Mouse (Mus musculus): ENCODE measurements around the gene Pou1f1. TPM values are rescaled to one million over a fixed set of nuclear protein-coding genes. Genes with fewer than 3 reads are reported as not detected.

Gene Pou1f1
- not detected in 2 replicates for total RNA-seq (2015)
- not detected in 2 replicates for total RNA-seq (2017)

DNA sequence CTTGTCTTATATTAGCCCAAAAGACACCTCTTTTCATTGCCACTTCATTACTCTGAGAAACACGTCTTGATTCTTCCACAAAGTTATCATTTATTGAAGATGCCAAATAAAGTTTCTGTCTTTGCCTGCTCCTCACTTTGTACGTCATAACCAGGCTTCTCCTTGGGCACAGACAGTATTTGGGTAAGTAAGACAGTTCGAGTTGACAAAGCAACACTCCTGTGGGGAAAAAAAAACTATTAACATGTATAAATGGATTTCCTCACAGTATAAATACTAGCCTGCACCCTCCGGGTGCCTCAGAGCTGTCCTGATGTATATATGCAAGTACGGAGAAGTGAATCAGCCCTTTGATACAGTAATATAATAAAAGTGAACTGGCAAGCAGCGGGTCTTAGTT lies at the start of gene Pou1f1:
Pou1f1 (plus strand) TSS at position 301 of the 400 bp plus-strand sequence.
- ATAC-seq (replicated peaks; ENCODE audit: poor library complexity), result no peak

- ATAC-seq (replicated peaks; ENCODE audit: poor library complexity), result peak; percentile 75
Measured at GRCm38 (mm10) chr16:65470650-65471049, 49.7 kb upstream of the Pou1f1 start.

- peak; percentile 81 for ATAC-seq (replicated peaks; ENCODE audit: poor library complexity)
Measured at GRCm38 (mm10) chr16:65472472-65473001, 47.8 kb upstream of the Pou1f1 start.

- ATAC-seq (replicated peaks; ENCODE audit: poor library complexity), result peak; percentile 89
Measured at GRCm38 (mm10) chr16:65485726-65486125, 34.6 kb upstream of the Pou1f1 start.

- peak; percentile 85 for ATAC-seq (replicated peaks; ENCODE audit: poor library complexity)
Measured at GRCm38 (mm10) chr16:65496030-65496429, 24.3 kb upstream of the Pou1f1 start.

- peak; percentile 87 for ATAC-seq (replicated peaks; ENCODE audit: poor library complexity)
Measured at GRCm38 (mm10) chr16:65497049-65497448, 23.3 kb upstream of the Pou1f1 start.

DNA sequence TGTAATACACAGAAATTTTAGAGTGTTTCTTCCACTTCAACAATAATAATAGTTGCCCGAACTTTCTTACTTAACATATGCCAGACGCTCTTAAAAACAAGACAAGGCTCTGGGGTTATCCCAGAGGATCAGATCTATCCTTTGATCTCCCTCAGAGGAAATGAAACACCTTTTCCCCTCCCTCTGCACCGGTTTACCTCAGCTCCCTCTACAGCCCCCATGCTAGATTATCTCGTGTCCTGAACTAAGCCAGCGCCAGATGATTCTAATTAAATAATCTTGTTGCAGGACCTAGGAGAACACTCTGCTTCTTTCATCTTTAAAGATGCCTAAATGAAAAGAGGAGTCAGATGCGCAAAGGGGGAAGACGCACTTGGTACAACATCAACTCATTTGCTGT lies 6.1 kb upstream of the Pou1f1 start:
- ATAC-seq (replicated peaks; ENCODE audit: poor library complexity), result no peak

- no peak for ATAC-seq (replicated peaks; ENCODE audit: poor library complexity)
Measured at GRCm38 (mm10) chr16:65526004-65526403, 5.7 kb downstream of the Pou1f1 start.

- ATAC-seq (replicated peaks; ENCODE audit: poor library complexity), result no peak
Measured at GRCm38 (mm10) chr16:65526695-65527094, 6.4 kb downstream of the Pou1f1 start.

DNA sequence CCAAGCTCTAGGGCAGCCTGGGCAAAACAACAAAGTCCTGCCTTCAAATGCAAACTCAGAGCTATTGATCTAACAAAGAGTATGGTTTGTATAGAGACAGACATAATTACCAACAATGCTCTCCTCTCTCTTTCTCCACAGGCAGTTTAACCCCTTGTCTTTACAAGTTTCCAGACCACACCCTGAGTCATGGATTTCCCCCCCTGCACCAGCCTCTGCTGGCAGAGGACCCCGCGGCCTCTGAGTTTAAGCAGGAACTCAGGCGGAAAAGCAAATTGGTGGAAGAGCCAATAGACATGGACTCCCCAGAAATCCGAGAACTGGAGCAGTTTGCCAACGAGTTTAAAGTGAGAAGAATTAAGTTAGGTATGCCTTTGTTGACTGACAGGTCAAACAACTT lies 9.3 kb downstream of the Pou1f1 start:
- ATAC-seq (replicated peaks; ENCODE audit: poor library complexity), result no peak

DNA sequence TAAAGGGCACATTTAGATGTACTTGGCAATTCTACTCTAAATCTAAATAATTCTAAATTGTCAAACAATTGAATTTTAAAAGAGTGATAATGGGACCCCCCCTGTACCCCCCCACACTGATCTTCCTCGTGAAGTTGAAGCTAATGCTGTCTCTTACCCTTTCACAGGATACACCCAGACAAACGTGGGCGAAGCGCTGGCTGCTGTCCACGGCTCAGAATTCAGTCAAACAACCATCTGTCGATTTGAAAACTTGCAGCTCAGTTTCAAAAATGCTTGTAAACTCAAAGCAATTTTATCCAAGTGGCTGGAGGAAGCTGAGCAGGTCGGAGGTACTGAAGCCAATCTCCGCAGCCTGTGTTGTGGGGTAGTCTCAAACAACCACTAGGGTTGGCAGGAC lies 11.4 kb downstream of the Pou1f1 start:
- ATAC-seq (replicated peaks; ENCODE audit: poor library complexity), result no peak

DNA sequence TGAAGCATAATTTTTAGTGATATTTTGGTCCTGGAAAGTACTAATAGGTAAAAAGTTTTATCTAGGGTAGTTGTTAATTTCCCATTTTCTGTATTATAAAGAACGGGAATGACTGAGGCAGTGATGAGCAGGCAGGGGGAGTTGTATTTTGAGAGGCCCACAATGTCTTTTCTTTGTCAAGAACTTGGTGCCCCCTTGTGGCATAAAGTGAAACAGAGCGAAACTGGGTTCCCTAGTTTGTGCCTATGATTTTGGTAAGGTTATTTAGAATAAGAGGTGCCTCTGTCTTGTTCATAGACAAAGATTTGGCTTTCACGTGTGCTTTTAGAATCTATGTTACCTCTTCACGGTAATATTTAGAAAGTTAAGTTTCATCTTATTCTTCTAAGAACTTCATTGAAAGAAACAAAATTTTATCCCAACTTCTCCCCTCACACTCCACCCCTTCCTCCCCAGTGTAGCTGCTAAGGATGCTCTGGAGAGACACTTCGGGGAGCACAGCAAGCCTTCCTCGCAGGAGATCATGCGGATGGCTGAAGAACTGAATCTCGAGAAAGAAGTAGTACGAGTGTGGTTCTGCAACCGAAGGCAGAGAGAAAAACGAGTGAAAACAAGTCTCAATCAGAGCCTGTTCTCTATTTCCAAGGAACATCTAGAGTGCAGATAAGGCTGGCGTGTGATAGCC lies 13.1 kb downstream of the Pou1f1 start:
- ATAC-seq (replicated peaks; ENCODE audit: poor library complexity), result peak; percentile 92

DNA sequence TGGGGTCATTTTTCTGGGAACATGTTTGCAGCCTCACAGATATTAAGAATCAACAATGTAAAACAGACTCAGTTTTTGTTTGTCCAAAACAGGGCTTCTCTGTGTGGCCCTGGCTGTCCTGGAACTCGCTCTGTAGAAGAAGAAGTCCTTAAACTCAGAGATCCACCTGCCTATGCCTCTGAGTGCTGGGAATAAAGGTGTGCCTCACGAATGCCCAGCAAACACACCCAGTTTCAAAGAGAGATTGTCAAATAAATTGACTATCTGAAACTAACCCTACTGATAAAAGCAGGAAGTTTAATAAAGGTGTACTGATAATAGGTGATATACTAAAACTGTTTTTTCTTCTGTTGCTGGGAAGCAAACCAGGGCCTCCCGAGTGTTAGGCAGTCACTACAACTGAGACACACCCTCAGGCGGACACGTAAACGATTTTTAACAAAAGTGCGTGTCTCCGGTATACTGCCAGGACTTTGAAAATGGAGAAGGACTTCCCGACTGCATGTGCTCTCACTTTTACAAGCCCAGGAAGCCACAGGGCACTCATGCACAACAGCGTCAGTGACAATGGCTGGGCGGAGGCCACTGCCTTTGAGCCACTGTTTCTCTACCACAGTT lies 23.5 kb downstream of the Pou1f1 start:
- ATAC-seq (replicated peaks; ENCODE audit: poor library complexity), result no peak

- peak; percentile 95 for ATAC-seq (replicated peaks; ENCODE audit: poor library complexity)
Measured at GRCm38 (mm10) chr16:65548960-65549359, 28.6 kb downstream of the Pou1f1 start.

DNA sequence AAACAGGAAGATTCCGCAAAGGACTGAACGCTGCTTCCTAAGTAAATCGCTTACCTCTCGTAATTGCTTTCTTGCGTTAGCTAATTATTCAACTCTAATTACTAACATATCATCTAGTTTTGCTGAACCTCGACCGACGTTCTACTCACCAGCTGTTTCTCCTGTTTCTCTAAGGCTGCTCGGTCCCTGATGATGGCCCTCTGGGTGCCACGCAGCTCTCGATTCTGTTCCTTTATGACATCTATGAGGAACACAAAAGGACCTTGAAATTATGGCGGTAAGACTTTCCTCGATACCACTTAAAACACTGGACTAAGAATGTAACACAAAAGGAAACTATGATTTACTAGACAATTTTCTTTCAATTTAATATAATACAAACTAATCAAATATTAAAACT lies 30.5 kb downstream of the Pou1f1 start:
- ATAC-seq (replicated peaks; ENCODE audit: poor library complexity), result no peak

- ATAC-seq (replicated peaks; ENCODE audit: poor library complexity), result 0 out of 2 replicates have a peak, but pooled peaks have one; percentile 29
Measured at GRCm38 (mm10) chr16:65554267-65554666, 34.0 kb downstream of the Pou1f1 start.

DNA sequence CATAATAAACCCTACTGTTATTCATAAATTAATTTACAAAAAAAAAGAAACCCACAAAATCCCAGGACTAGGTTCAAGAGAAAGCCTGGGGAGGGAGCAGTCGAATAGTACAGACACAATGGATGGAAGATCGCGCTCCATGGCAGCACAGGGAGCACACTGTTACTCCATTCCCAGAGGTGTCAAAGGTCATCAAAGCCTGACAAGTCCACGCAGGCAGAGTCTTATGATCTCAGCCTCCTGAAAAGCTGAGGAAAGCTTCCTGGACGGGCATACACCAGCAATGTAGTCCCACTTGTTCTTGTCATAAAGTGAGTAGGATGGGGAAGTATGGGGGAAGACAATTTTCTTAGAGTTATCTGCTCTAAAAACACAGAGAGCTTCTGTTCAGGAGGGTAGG lies 37.1 kb downstream of the Pou1f1 start:
- no peak for ATAC-seq (replicated peaks; ENCODE audit: poor library complexity)

DNA sequence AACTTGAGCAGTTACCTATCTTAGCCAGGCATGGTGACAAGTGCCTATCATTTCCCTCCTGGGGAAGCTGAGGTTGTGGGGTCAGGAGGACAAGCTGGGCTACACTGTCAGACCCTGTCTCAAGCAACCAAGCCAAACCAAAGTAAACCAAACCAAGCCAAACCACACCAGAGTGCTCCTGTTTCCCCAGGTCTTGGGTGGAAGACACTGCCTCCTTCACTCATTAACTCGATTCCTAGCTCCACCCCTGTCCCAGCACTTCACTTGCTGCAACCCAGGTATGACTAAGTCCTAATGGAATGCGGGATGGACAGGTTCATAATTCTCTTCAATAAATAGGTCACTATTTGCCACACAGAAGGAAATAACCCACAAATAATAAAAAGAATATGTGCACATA lies 39.3 kb downstream of the Pou1f1 start:
- no peak for ATAC-seq (replicated peaks; ENCODE audit: poor library complexity)

- ATAC-seq (replicated peaks; ENCODE audit: poor library complexity), result peak; percentile 42
Measured at GRCm38 (mm10) chr16:65560996-65561962, 41.0 kb downstream of the Pou1f1 start.

GRCm38 (mm10) chr16:65561963-65562863 lies 41.9 kb downstream of the Pou1f1 start, which contains the start of gene Chmp2b:
TSS of gene Chmp2b (minus strand) at chr16:65562726.
- peak; percentile 86 for ATAC-seq (replicated peaks; ENCODE audit: poor library complexity)
